Mouse (Mus musculus): Measurements from ENCODE around the gene Sept5. TPM values are rescaled to one million over a fixed set of nuclear protein-coding genes. Genes with fewer than 3 reads are reported as not detected.

Gene Sept5
- total and polyA plus RNA-seq, 2 experiments from 2014 or later = 3.8 to 8.7 TPM

- no peaks in the 10 kb centered on the region for H3K4me1 ChIP-seq (ENCODE audit: control insufficient read depth, insufficient read depth)
Measured at GRCm38 (mm10) chr16:18645329-18645728, 15.6 kb upstream of the Sept5 start.

GRCm38 (mm10) chr16:18644485-18644884 is 14.7 kb upstream of the Sept5 start:
- no peaks in the 10 kb centered on the region for H3K4me1 ChIP-seq (ENCODE audit: control insufficient read depth, insufficient read depth)
- no peak for TF ChIP-seq EP300 (IDR thresholded peaks at IDR 0.05; ENCODE audit: low read depth)
- no peak for TF ChIP-seq CTCF (IDR thresholded peaks at IDR 0.05; ENCODE audit: low read depth)
- 77% methylated on average over 4 of the region's 4 CpGs for WGBS
- H3K27ac ChIP-seq (ENCODE audit: low read depth) = no peak overlapping the region
- ATAC-seq (ENCODE audit: insufficient read depth, low read depth) (no peak), DNase-seq (ENCODE audit: low spot score) (no peak)
- no peak overlapping the region for H3K4me2 ChIP-seq (ENCODE audit: low read depth, low read length)
- H3K27me3 ChIP-seq (ENCODE audit: control insufficient read depth, insufficient read depth, low read length) = no peaks in the 10 kb centered on the region
- H3K36me3 ChIP-seq (replicated peaks; ENCODE audit: control insufficient read depth, insufficient read depth, low read length) = no peaks in the 10 kb centered on the region
- no peak overlapping the region for H3K4me3 ChIP-seq (ENCODE audit: low read depth, low read length)
- no peak overlapping the region for H3K9ac ChIP-seq (replicated peaks; ENCODE audit: low read depth, low read length)
- H3K9me3 ChIP-seq (replicated peaks; ENCODE audit: control insufficient read depth, low read length) = no peaks in the 10 kb centered on the region

More at GRCm38 (mm10) chr16:18645329-18645728, 15.6 kb upstream of the Sept5 start:
- H3K27me3 ChIP-seq (ENCODE audit: control insufficient read depth, insufficient read depth, low read length) = no peaks in the 10 kb centered on the region
- DNase-seq (ENCODE audit: low spot score) = no peak
- no peak overlapping the region for H3K4me3 ChIP-seq (ENCODE audit: low read depth, low read length)
- H3K36me3 ChIP-seq (replicated peaks; ENCODE audit: control insufficient read depth, insufficient read depth, low read length) = no peaks in the 10 kb centered on the region
- TF ChIP-seq CTCF (IDR thresholded peaks at IDR 0.05; ENCODE audit: low read depth) (no peak), EP300 (IDR thresholded peaks at IDR 0.05; ENCODE audit: low read depth) (no peak)
- H3K9ac ChIP-seq (replicated peaks; ENCODE audit: low read depth, low read length) = no peak overlapping the region
- ATAC-seq (ENCODE audit: insufficient read depth, low read depth) = no peak
- H3K4me2 ChIP-seq (ENCODE audit: low read depth, low read length) = no peak overlapping the region
- H3K27ac ChIP-seq (ENCODE audit: low read depth) = no peak overlapping the region
- H3K9me3 ChIP-seq (replicated peaks; ENCODE audit: control insufficient read depth, low read length) = no peaks in the 10 kb centered on the region
- 67% methylated on average over 6 of the region's 6 CpGs for WGBS

GRCm38 (mm10) chr16:18643406-18643998 is 13.7 kb upstream of the Sept5 start:
- H3K4me3 ChIP-seq (ENCODE audit: low read depth, low read length) = no peak overlapping the region
- DNase-seq (ENCODE audit: low spot score) = no peak
- ATAC-seq (ENCODE audit: insufficient read depth, low read depth) = no peak
- H3K27ac ChIP-seq (ENCODE audit: low read depth) = no peak overlapping the region
- H3K9me3 ChIP-seq (replicated peaks; ENCODE audit: control insufficient read depth, low read length) = no peaks in the 10 kb centered on the region
- TF ChIP-seq EP300 (IDR thresholded peaks at IDR 0.05; ENCODE audit: low read depth) (no peak), CTCF (IDR thresholded peaks at IDR 0.05; ENCODE audit: low read depth) (no peak)
- no peaks in the 10 kb centered on the region for H3K4me1 ChIP-seq (ENCODE audit: control insufficient read depth, insufficient read depth)
- no peak overlapping the region for H3K9ac ChIP-seq (replicated peaks; ENCODE audit: low read depth, low read length)
- no peak overlapping the region for H3K4me2 ChIP-seq (ENCODE audit: low read depth, low read length)
- H3K27me3 ChIP-seq (ENCODE audit: control insufficient read depth, insufficient read depth, low read length) = no peaks in the 10 kb centered on the region
- 63% methylated on average over 11 of the region's 11 CpGs for WGBS
- H3K36me3 ChIP-seq (replicated peaks; ENCODE audit: control insufficient read depth, insufficient read depth, low read length) = no peaks in the 10 kb centered on the region

DNA sequence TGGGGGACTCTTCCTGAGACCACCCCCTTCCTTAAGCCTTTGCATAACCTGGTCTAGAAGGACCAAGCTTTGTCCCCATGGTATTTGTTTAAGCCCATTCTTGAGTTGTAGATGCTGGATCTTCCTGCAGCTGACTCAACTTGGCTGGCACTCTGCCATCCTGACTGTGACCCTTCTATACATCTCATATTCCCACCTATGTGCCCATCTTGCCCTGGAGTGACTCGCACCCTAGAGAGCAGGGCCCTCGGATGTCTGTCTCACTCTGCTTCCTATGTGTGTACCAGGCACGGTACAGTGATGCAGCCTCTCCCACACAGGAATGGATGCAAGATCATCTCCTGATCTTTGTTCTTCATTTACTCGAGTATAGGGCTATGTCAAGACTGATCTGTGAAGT is 13.1 kb upstream of the Sept5 start:
- 74% methylated on average over 4 of the region's 4 CpGs for WGBS

GRCm38 (mm10) chr16:18642291-18642690 is 12.5 kb upstream of the Sept5 start:
- H3K9me3 ChIP-seq (replicated peaks; ENCODE audit: control insufficient read depth, low read length) = no peaks in the 10 kb centered on the region
- H3K4me3 ChIP-seq (ENCODE audit: low read depth, low read length) = no peak overlapping the region
- H3K9ac ChIP-seq (replicated peaks; ENCODE audit: low read depth, low read length) = no peak overlapping the region
- DNase-seq (ENCODE audit: low spot score) (no peak), ATAC-seq (ENCODE audit: insufficient read depth, low read depth) (no peak)
- no peaks in the 10 kb centered on the region for H3K36me3 ChIP-seq (replicated peaks; ENCODE audit: control insufficient read depth, insufficient read depth, low read length)
- no peak overlapping the region for H3K27ac ChIP-seq (ENCODE audit: low read depth)
- no peak overlapping the region for H3K4me2 ChIP-seq (ENCODE audit: low read depth, low read length)
- WGBS = 41% methylated on average over 7 of the region's 7 CpGs
- no peaks in the 10 kb centered on the region for H3K27me3 ChIP-seq (ENCODE audit: control insufficient read depth, insufficient read depth, low read length)
- TF ChIP-seq EP300 (IDR thresholded peaks at IDR 0.05; ENCODE audit: low read depth) = no peak
- TF ChIP-seq CTCF (IDR thresholded peaks at IDR 0.05; ENCODE audit: low read depth) = no peak
- H3K4me1 ChIP-seq (ENCODE audit: control insufficient read depth, insufficient read depth) = no peaks in the 10 kb centered on the region

More for the DNA sequence above, 13.1 kb upstream of the Sept5 start:
- Histone ChIP-seq H3K9ac (replicated peaks; ENCODE audit: low read depth, low read length) (no peak overlapping the region), H3K36me3 (replicated peaks; ENCODE audit: control insufficient read depth, insufficient read depth, low read length) (no peaks in the 10 kb centered on the region), H3K4me1 (ENCODE audit: control insufficient read depth, insufficient read depth) (no peaks in the 10 kb centered on the region), H3K4me3 (ENCODE audit: low read depth, low read length) (no peak overlapping the region), H3K27ac (ENCODE audit: low read depth) (no peak overlapping the region), H3K27me3 (ENCODE audit: control insufficient read depth, insufficient read depth, low read length) (no peaks in the 10 kb centered on the region), H3K9me3 (replicated peaks; ENCODE audit: control insufficient read depth, low read length) (no peaks in the 10 kb centered on the region), H3K4me2 (ENCODE audit: low read depth, low read length) (no peak overlapping the region)
- TF ChIP-seq CTCF (IDR thresholded peaks at IDR 0.05; ENCODE audit: low read depth) = no peak
- no peak for DNase-seq (ENCODE audit: low spot score)
- ATAC-seq (ENCODE audit: insufficient read depth, low read depth) = no peak

GRCm38 (mm10) chr16:18639382-18639929 is 9.7 kb upstream of the Sept5 start:
- Histone ChIP-seq H3K4me3 (ENCODE audit: low read depth, low read length) (no peak overlapping the region), H3K27ac (ENCODE audit: low read depth) (no peak overlapping the region), H3K9me3 (replicated peaks; ENCODE audit: control insufficient read depth, low read length) (no peaks in the 10 kb centered on the region), H3K36me3 (replicated peaks; ENCODE audit: control insufficient read depth, insufficient read depth, low read length) (no peaks in the 10 kb centered on the region), H3K27me3 (ENCODE audit: control insufficient read depth, insufficient read depth, low read length) (no peaks in the 10 kb centered on the region), H3K4me1 (ENCODE audit: control insufficient read depth, insufficient read depth) (no peaks in the 10 kb centered on the region), H3K4me2 (ENCODE audit: low read depth, low read length) (no peak overlapping the region), H3K9ac (replicated peaks; ENCODE audit: low read depth, low read length) (no peak overlapping the region)
- WGBS = 47% methylated on average over 1 of the region's 1 CpGs
- TF ChIP-seq EP300 (IDR thresholded peaks at IDR 0.05; ENCODE audit: low read depth) (no peak), CTCF (IDR thresholded peaks at IDR 0.05; ENCODE audit: low read depth) (no peak)
- ATAC-seq (ENCODE audit: insufficient read depth, low read depth) (no peak), DNase-seq (ENCODE audit: low spot score) (no peak)

Data from heart, postnatal 0 days (tissue).